Mouse (Mus musculus) skeletal muscle tissue, adult 2 months (tissue): ENCODE results near the gene Cbln3.

Experiments used
- DNase-seq: peaks from one replicate; pipeline ENCODE4 v3.0.0-alpha.2; 2012; ENCODE audit warnings: low read depth, low spot score

The Cbln3 gene

DNA sequence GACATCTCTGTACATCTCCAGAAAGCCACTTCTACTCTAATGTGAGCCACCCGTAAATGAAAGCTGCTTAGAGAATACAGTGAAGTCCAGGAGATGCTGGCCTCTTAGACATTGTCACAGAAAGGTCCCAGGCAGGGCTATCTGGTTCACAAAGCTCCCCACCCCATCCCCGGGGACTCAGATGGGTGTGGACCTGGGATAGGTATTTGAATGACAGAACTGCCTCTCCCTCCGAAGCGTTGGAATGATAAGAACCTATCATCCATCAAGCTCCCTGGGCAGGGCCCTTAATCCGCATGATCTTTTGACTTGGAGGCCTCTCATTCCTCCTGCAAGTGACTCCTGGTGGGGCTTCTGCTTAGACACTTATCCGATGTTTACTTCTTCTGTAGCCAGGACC lies 33.3 kb downstream of the Cbln3 start:
- DNase-seq: no peak

DNA sequence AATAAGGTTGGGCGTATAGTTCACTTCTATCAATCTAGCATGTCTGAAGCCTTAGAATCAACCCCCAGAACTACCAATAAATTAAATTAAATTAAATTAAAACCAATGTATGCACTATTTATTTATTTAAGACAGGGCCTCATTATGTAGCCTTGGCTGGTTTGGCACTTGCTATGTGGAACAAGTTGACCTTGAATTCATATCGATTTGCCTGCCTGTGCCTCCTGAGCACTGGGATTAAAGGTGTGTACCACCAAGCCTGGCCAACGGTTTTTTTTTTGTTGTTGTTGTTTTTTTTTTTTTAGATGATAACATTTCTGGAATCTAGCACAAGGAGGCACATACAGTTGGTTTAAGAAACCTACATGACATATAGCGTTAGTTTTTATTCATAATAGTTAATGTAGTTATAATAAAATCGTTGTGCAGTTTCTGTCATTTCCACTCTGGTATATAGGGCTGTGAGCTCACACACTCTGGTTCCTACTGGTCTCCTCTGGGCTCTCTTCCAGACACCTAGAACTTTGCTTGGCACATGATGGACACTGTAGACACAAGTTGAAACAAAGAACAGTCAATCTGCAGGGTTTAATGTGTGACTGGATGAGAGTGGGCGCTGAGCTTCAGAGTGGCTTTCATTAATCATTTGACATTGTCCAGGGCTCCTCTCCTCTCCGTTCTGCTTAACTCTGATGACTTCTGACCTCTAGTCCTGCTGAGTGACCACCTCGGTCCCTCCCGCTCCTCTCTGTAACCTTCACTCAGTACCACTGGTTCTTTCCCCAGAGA lies 38.5 kb downstream of the Cbln3 start:
- no peak for DNase-seq

DNA sequence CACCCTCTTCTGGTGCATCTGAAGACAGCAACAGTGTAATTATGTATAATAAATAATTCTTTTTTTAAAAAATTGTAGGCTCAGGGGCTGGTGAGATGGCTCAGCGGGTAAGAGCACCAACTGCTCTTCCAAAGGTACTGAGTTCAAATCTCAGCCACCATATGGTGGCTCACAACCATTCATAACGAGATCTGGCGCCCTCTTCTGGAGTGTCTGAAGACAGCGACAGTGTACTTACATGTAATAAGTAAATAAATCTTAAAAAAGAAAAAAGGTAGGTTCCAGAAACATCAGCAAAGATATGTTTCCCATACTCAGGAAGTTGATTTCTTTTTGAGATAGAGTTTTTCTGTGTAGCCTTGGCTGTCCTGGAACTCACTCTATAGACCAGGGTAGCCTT lies 41.4 kb downstream of the Cbln3 start:
- no peak for DNase-seq

DNA sequence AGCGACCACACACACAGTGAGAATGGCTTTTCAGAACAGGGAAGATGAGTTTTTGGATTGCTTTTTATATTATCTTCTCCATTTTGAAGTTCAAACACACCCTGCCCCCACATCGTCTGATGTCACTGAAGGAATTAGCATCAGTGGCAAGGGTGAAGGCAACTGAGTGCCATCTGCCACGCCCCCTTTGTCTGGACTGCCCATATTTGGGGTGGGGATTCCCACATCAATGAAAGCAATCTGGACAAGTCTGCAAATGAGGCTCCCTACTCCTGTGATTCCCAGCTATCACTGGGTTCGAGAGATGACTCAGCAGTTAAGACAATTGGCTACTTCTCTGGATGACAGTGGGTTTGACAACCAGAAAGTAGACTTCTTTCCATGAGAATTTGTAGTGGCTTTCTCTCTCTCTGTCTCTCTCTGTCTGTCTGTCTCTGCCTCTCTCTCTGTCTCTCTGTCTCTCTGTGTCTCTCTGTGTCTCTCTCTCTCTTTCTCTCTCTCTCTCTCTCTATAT lies 43.3 kb downstream of the Cbln3 start:
- no peak for DNase-seq

DNA sequence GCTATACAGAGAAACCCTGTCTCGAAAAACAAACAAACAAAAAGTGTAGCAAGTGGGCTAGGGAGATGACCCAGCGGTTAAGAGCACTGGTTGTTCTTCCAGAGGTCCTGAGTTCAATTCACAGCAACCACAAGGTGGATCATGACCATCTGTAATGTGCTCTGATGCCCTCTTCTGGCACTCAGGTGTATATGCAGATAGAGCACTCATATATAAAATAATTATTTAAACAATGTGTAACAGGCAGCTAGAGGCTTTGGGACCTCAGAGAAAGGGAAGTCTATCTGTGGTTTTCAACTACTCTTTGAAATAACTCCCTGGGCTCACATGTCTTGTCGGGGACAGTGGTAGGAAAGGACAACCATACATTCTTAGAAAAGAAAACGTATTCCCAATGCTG lies 45.5 kb downstream of the Cbln3 start:
- DNase-seq: no peak

DNA sequence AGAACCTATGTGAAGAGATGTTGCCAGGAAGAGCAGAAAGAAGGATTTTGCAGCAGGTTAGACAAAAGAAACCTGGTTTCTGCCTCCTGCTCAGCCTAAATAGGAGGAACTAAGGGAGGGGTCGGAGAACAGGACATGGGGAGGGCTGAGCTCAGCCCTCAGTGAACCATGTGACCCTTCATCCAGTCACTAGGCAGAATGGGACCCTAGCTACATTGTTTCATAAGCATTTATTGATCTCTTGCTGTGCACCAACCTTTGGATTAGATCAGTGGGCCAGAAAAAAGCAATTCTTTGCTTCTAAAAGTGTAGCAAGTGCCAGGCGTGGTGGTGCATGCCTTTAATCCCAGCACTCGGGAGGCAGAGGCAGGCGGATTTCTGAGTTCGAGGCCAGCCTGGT lies 45.9 kb downstream of the Cbln3 start:
- no peak for DNase-seq

DNA sequence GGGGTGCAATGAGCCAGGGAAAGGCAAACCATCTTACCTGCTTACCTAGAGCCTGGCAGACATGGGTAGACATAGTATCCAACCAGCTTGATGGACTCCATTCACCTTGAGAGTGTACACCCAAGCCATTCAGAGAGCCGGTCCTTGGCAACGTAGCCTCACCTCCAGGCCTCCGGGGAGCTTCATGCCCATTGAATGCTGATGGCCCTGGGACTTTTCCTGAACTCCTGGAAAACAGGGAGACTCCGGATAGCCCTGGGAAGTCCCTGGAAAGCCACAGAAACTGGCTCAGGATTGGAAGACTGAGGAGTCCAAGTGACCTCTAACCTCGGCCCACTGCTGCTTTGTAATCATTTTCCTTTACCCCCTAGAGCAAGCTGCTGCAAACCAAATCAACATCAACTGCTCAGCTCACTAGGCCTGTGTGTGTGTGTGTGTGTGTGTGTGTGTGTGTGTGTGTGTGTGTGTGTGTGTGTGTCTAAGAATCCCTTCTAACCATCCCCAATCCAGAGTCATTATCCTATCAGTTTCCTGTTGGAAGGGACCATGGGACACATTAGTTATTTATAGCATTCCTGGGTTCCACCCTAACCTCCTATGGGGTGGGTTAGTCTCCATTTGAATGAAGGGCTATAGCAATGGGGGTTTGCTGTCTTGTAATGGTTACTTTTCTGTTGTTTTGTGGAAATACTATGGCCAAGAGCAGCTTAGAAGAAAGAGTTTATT lies 49.2 kb downstream of the Cbln3 start:
- no peak for DNase-seq

DNA sequence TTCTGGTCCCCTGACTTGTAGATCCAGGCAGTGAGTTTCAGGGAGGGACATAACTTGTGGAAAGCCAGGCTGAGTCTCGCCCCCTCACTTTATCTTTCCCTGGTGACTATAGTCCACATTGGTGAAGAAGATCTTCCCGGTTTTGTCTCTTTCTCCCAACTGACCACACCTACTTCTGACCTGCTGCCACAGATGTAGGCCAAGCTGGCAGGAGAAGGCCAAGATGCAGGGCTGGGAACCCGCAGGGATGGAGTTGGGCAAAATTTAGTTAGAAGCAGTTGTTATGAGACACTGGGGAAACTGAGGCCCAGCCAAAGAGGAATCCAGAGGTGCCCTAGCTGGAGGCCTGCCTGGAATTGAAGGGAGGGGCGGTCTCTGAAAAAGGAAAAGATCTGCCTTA lies 51.1 kb downstream of the Cbln3 start:
- no peak for DNase-seq

DNA sequence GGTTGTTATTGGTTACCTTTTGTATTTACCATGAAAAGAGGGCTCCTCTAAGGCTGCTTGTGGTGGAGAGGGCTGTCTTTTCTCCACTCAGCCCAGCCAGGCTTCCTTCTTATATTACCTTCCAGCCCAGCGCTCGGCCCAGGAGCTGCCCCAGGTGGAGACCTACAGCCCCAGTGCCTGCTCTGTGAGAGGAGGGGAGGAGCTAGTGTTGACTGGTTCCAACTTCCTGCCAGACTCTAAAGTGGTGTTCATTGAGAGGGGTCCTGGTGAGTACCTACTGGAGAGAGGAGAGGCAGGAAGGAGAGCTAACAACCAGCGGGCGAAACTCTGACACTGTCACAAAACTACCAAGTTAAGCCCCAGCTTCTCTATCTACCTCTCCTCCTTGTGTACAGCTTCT lies 53.9 kb downstream of the Cbln3 start:
- no peak for DNase-seq

DNA sequence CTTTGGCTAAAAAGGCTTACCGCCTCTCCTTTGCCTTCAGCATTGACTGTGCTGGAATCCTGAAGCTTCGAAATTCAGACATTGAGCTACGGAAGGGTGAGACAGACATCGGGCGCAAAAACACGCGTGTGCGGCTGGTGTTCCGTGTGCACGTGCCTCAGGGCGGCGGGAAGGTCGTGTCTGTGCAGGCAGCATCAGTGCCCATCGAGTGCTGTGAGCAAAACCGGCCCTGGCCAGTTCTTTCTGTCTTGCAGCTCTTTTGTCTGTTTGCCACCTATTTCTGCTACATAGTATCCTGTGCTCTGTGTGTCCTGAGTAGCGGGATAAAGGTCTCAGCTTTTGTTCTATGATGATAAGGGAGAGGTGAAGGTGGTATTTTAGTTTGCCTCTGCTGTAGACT lies 54.3 kb downstream of the Cbln3 start:
- no peak for DNase-seq
